Mouse (Mus musculus): Measurements from ENCODE around the gene Gbf1. TPM values are rescaled to one million over a fixed set of nuclear protein-coding genes. Genes with fewer than 3 reads are reported as not detected.
"Not testable (repeated sequence)": the region's sequence is repeated elsewhere in the genome, so short reads cannot be mapped to it uniquely, and the experiment has no call there.

Gene Gbf1
- polyA plus RNA-seq, 1 experiment from 2014 or later: 54.1 TPM

DNA sequence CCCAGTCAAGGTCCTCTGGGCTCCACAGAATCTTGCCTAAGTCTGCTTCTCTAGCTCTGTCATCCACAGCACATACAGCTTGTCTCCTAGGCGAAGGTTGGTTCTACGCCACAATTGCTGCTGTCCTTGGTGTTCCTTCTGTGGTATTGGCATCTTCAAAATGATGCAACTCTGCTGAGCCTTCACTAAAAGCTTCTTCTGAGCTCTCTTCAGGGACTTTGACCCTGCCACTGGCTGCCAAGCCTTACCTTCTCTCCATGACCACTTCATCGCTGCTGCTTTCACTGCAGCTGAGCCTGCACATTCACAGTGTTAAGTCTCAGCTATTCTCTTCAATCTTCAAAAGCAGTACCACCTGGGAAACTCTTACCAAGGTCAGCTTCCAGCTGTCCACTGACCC, 29.9 kb downstream of the Gbf1 start:
- no peak overlapping the region for H3K4me3 ChIP-seq
- no peaks in the 10 kb centered on the region for H3K27me3 ChIP-seq (replicated peaks)
- H3K9me3 ChIP-seq (replicated peaks): no peaks in the 10 kb centered on the region
- ATAC-seq (ENCODE audit: insufficient number of reproducible peaks, low FRiP score): no peak
- H3K36me3 ChIP-seq: peaks cover 12% of the 10 kb centered on the region
- no peak overlapping the region for H3K4me2 ChIP-seq
- 93% methylated on average over 3 of the region's 3 CpGs for WGBS
- H3K9ac ChIP-seq: no peak overlapping the region
- H3K4me1 ChIP-seq (replicated peaks): peaks cover 8% of the 10 kb centered on the region
- no peak overlapping the region for H3K27ac ChIP-seq (ENCODE audit: poor library complexity, severe bottlenecking)

DNA sequence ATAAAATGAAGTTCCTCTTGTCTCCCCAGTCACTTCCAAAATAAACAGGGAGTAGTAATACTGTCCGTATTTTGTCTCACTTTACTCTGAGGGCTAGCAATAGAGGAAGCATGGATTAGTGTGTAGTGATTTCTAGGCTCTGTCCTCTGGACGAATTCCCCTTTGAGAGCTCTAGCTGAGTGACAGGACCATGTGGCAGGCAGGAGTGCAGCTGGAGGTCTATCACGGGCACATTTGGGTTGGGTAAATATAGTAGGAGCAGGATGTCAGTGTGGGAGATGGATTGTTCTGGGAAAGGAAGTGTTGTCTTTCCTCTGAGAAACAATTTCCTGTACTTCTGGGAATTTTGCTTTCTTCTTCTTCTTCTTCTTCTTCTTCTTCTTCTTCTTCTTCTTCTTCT, 34.3 kb downstream of the Gbf1 start:
- H3K36me3 ChIP-seq: peaks cover 12% of the 10 kb centered on the region
- H3K27me3 ChIP-seq (replicated peaks): no peaks in the 10 kb centered on the region
- H3K9me3 ChIP-seq (replicated peaks): no peaks in the 10 kb centered on the region
- no peak overlapping the region for H3K9ac ChIP-seq
- H3K4me2 ChIP-seq: peak overlapping the region; percentile 42
- no peak overlapping the region for H3K4me3 ChIP-seq
- 0 out of 2 replicates have a peak, but pooled peaks have one; percentile 29 for ATAC-seq (ENCODE audit: insufficient number of reproducible peaks, low FRiP score)
- WGBS: 14% methylated on average over 3 of the region's 3 CpGs
- H3K27ac ChIP-seq (ENCODE audit: poor library complexity, severe bottlenecking): peak overlapping the region; percentile 74
- H3K4me1 ChIP-seq (replicated peaks): peaks cover 12% of the 10 kb centered on the region

DNA sequence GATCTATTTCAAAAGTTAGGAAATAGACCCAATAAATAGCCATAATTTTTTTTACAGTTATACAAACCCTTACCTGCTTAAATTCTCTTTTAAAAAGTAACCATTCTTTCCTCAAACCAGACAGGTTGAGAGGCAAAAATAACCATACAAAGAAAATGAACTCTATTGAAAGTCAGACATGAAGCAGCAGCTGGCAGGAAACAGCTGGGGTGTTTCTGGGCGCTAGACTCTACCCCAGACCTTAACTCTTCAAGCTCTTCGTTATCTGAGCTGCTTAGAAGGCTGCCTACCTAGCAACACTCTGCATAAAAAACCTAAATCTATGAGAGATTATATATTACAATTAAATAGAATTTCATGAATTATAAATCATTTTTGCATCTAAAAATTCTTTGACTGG, 34.9 kb downstream of the Gbf1 start:
- Histone ChIP-seq H3K4me3 (no peak overlapping the region), H3K9me3 (replicated peaks) (no peaks in the 10 kb centered on the region), H3K4me2 (no peak overlapping the region), H3K27ac (ENCODE audit: poor library complexity, severe bottlenecking) (no peak overlapping the region), H3K9ac (no peak overlapping the region), H3K36me3 (peaks cover 9% of the 10 kb centered on the region), H3K27me3 (replicated peaks) (no peaks in the 10 kb centered on the region), H3K4me1 (replicated peaks) (peaks cover 17% of the 10 kb centered on the region)
- no peak for ATAC-seq (ENCODE audit: insufficient number of reproducible peaks, low FRiP score)
- WGBS: 48% methylated on average over 2 of the region's 2 CpGs

DNA sequence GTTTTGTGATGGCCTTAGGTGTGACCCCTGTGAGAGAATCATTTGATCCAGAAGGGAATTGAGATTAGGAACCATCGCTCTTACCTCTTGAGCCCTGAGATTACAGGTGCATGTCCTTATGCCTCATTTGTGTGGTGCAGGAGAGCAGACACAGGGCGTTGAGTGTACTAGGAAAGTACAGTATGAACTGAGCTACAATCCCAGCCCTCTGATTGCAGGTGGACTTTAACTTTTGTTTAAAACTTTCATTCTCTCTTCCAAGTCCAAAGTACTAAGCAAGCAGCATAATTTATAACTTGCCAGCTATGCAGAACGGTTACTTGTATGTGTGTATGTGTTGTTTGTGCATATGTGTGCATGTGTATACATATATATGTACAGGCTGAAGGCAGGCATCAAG, 46.0 kb downstream of the Gbf1 start:
- H3K9ac ChIP-seq: no peak overlapping the region
- no peak for ATAC-seq (ENCODE audit: insufficient number of reproducible peaks, low FRiP score)
- H3K27me3 ChIP-seq (replicated peaks): no peaks in the 10 kb centered on the region
- H3K27ac ChIP-seq (ENCODE audit: poor library complexity, severe bottlenecking): no peak overlapping the region
- WGBS: 87% methylated on average over 3 of the region's 3 CpGs
- peaks cover 7% of the 10 kb centered on the region; the same call in 1 of the 2 replicates for H3K36me3 ChIP-seq
- no peaks in the 10 kb centered on the region for H3K9me3 ChIP-seq (replicated peaks)
- H3K4me1 ChIP-seq (replicated peaks): peaks cover 23% of the 10 kb centered on the region
- H3K4me3 ChIP-seq: no peak overlapping the region
- no peak overlapping the region for H3K4me2 ChIP-seq

DNA sequence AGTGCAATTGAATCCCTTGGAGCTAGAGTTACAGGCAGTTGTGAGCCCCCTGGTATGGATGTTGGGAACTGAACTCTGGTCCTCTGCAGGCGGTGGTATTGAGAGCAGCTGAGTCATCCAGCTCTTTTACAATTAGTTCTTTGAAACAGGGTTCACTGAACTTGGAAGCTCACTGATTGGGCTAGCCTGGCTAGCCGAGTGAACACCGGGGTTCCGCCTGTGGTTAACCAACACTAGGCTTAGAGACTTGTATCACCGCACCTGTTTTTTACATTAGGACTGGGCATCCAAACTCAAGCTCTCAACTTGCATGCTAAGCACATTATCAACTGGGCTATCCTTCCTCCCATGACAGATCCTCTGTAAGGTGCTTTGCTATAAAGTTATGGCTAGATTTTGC, 46.6 kb downstream of the Gbf1 start:
- Histone ChIP-seq H3K4me2 (no peak overlapping the region), H3K27ac (ENCODE audit: poor library complexity, severe bottlenecking) (no peak overlapping the region), H3K27me3 (replicated peaks) (no peaks in the 10 kb centered on the region), H3K9ac (no peak overlapping the region), H3K36me3 (peaks cover 7% of the 10 kb centered on the region; the same call in 1 of the 2 replicates), H3K4me3 (no peak overlapping the region), H3K4me1 (replicated peaks) (peaks cover 23% of the 10 kb centered on the region), H3K9me3 (replicated peaks) (no peaks in the 10 kb centered on the region)
- WGBS: 85% methylated on average over 5 of the region's 5 CpGs
- no peak for ATAC-seq (ENCODE audit: insufficient number of reproducible peaks, low FRiP score)

DNA sequence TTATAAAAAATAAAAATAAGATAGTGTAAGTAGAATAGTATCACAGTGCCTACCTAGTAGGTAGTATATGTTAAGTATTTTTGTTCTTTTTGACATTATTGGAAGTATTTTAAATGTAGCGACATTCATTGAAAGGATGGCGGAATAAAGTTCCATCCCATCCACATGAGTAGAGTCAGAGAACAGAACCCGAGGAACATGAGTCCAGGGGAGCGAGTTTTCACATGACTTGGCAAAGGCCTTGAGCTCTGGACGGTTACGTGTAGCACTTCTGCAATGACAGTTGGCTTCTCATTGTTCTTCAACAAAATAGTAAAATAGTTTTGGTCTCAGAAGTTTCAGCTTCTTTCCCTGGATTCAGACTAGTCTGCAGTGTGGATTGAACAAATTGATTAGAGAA, 51.9 kb downstream of the Gbf1 start:
- H3K27me3 ChIP-seq (replicated peaks): no peaks in the 10 kb centered on the region
- no peak overlapping the region for H3K4me3 ChIP-seq
- H3K9me3 ChIP-seq (replicated peaks): no peaks in the 10 kb centered on the region
- 89% methylated on average over 6 of the region's 6 CpGs for WGBS
- H3K9ac ChIP-seq: no peak overlapping the region
- H3K27ac ChIP-seq (ENCODE audit: poor library complexity, severe bottlenecking): no peak overlapping the region
- H3K36me3 ChIP-seq: peaks cover 4% of the 10 kb centered on the region; the same call in 1 of the 2 replicates
- H3K4me1 ChIP-seq (replicated peaks): no peaks in the 10 kb centered on the region
- no peak for ATAC-seq (ENCODE audit: insufficient number of reproducible peaks, low FRiP score)
- H3K4me2 ChIP-seq: no peak overlapping the region

DNA sequence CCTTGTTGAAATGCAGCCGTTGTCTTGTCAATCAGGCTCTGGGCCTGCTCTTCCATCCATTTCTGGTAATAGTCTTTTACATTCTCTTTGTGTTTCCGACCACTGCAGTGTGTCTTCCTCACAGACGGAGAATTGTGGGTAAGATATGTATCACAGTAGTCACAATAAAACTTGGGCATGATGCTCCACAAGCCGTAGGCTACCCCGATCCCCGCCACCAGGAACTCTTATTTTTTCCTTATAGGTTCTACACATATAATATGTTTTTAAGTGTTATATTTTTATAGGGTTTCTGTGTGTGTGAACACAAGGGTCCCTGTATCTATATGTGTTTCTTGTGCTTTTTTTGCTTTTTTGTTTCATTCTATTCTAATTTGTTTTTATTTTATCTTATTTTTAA, 53.4 kb downstream of the Gbf1 start:
- Histone ChIP-seq H3K36me3 (peaks cover 3% of the 10 kb centered on the region; the same call in 1 of the 2 replicates), H3K4me3 (no peak overlapping the region), H3K27ac (ENCODE audit: poor library complexity, severe bottlenecking) (no peak overlapping the region), H3K4me1 (replicated peaks) (no peaks in the 10 kb centered on the region), H3K9me3 (replicated peaks) (no peaks in the 10 kb centered on the region), H3K9ac (no peak overlapping the region), H3K4me2 (no peak overlapping the region), H3K27me3 (replicated peaks) (no peaks in the 10 kb centered on the region)
- ATAC-seq (ENCODE audit: insufficient number of reproducible peaks, low FRiP score): no peak
- WGBS: 91% methylated on average over 6 of the region's 6 CpGs

DNA sequence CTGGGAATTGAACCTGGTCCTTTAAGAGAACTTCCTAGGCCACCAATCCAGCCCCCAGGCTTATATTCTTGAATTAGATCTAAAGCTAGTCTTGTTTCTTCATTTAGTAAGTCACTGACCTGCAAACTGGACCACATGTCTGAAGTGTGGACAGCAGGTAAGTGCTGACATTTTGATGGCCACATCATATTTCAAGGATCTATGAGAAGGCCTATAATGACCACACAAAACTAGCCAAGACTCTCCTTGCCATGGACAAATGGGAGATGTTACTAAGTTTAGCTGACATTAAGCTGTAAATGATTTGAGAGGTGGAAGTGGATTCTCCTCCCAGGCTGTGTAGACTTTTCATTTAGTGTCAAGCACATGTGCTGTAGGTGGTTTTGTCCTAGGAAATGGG, 58.6 kb downstream of the Gbf1 start:
- Histone ChIP-seq H3K9ac (no peak overlapping the region), H3K4me2 (no peak overlapping the region)

DNA sequence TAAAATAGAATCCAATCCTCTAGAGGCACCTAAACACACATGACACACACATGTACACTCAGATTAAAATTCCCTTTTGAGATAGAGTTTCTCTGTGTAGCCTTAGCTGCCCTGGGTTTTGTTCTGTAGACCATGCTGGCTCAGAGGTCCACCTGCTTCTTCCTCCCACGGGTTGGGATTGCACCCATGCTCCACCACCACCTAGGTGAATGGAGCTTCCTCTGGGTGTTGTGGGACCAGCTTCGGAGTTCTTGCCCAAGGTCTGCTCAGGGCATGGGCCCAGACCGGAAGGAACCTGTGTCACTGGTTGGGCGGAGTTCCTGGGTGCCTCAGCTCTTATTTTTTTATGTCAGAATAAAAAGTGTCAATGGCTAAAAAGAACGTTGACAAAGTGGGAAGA, 62.2 kb downstream of the Gbf1 start:
- H3K4me1 ChIP-seq (replicated peaks): peaks cover 25% of the 10 kb centered on the region
- H3K27ac ChIP-seq (ENCODE audit: poor library complexity, severe bottlenecking): peak overlapping the region; percentile 90
- 78% methylated on average over 5 of the region's 5 CpGs for WGBS
- H3K9me3 ChIP-seq (replicated peaks): no peaks in the 10 kb centered on the region
- H3K4me3 ChIP-seq: no peak overlapping the region
- H3K9ac ChIP-seq: no peak overlapping the region
- ATAC-seq (ENCODE audit: insufficient number of reproducible peaks, low FRiP score): no peak
- no peaks in the 10 kb centered on the region for H3K27me3 ChIP-seq (replicated peaks)
- no peak overlapping the region for H3K4me2 ChIP-seq
- H3K36me3 ChIP-seq: no peaks in the 10 kb centered on the region

More for the DNA sequence above, 58.6 kb downstream of the Gbf1 start:
- Histone ChIP-seq H3K9me3 (replicated peaks) (no peaks in the 10 kb centered on the region), H3K4me3 (no peak overlapping the region), H3K27ac (ENCODE audit: poor library complexity, severe bottlenecking) (no peak overlapping the region), H3K27me3 (replicated peaks) (no peaks in the 10 kb centered on the region), H3K4me1 (replicated peaks) (peaks cover 17% of the 10 kb centered on the region), H3K36me3 (no peaks in the 10 kb centered on the region)
- ATAC-seq (ENCODE audit: insufficient number of reproducible peaks, low FRiP score): no peak

DNA sequence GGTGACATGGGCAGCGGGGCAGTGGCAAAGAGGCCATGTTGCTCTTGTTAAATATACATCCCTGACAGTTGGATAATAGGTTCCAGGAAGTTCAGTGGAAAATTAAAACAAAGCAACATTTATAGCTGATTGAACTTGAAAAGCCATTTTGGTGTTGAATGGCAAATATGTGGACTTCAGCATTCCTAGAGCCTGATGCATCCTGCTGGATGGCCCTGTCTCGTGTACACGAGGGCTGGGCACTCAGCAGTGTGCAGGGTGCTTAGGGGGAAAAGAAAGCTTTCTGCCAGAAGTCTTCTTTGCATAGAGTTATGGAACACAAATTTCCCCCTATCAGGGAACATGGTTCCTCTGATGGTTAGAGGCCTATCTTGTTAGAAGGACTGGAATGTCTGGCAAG, 63.1 kb downstream of the Gbf1 start:
- no peaks in the 10 kb centered on the region for H3K9me3 ChIP-seq (replicated peaks)
- no peaks in the 10 kb centered on the region for H3K36me3 ChIP-seq
- peaks cover 25% of the 10 kb centered on the region for H3K4me1 ChIP-seq (replicated peaks)
- no peaks in the 10 kb centered on the region for H3K27me3 ChIP-seq (replicated peaks)
- no peak overlapping the region for H3K9ac ChIP-seq
- no peak overlapping the region for H3K4me3 ChIP-seq
- peak overlapping the region; percentile 90 for H3K27ac ChIP-seq (ENCODE audit: poor library complexity, severe bottlenecking)
- 32% methylated on average over 3 of the region's 3 CpGs for WGBS
- peak overlapping the region; percentile 37 for H3K4me2 ChIP-seq
- ATAC-seq (ENCODE audit: insufficient number of reproducible peaks, low FRiP score): no peak

DNA sequence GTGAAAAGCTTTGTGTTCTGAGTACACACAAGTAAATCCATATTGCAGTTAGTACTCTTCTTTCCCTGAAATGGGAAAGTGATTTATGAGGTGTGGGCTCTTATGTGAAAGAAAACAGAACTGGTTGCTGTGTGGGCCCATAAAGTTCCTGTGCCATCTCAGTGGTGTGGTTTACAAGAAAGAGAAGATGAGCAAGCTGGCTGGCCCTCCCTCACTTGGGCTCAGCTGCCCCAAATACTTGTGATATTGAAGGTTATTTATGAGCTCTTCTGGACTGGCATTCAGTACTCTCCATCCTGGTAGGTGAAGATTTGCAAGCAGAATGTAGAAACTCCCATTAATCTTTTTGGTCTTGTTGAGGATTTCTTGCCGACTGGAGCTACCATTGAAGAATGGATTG, 64.4 kb downstream of the Gbf1 start:
- Histone ChIP-seq H3K9ac (no peak overlapping the region), H3K4me1 (replicated peaks) (peaks cover 28% of the 10 kb centered on the region), H3K4me3 (no peak overlapping the region), H3K9me3 (replicated peaks) (no peaks in the 10 kb centered on the region), H3K27ac (ENCODE audit: poor library complexity, severe bottlenecking) (0 out of 2 replicates have a peak overlapping the region, but pooled peaks have one; percentile 90), H3K27me3 (replicated peaks) (no peaks in the 10 kb centered on the region), H3K36me3 (no peaks in the 10 kb centered on the region), H3K4me2 (no peak overlapping the region)
- ATAC-seq (ENCODE audit: insufficient number of reproducible peaks, low FRiP score): no peak
- 86% methylated on average over 1 of the region's 1 CpGs for WGBS

DNA sequence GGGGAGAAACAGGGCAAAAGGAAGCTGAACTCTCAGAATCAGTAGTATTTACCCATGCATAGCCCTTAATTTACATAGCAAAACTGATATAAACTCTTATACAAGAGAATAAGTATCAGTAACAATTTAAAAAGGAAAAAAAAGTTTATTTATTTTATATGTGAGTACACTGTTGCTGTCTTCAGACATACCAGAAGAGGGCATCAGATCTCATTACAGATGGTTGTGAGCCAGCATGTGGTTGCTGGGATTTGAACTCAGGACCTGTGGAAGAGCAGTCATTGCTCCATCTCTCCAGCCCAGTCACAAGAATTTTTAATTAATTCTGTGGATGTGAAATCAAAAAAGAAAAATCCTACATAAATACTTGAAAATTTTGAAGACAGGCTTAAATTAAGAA, 65.0 kb downstream of the Gbf1 start:
- not testable (repeated sequence) for H3K27me3 ChIP-seq (replicated peaks); H3K4me2 ChIP-seq; H3K27ac ChIP-seq (ENCODE audit: poor library complexity, severe bottlenecking); H3K36me3 ChIP-seq; ATAC-seq (ENCODE audit: insufficient number of reproducible peaks, low FRiP score); H3K9ac ChIP-seq; H3K4me3 ChIP-seq; H3K9me3 ChIP-seq (replicated peaks)
- peaks cover 33% of the 10 kb centered on the region for H3K4me1 ChIP-seq (replicated peaks)
